Mouse (Mus musculus): ENCODE measurements around the gene Cst11.

GRCm38 (mm10) chr2:148743846-148744407, 27.4 kb downstream of the Cst11 start:
- TF ChIP-seq CTCF (IDR thresholded peaks at IDR 0.05; ENCODE audit: control insufficient read depth, insufficient read depth, low read length) (no peak), POLR2A (IDR thresholded peaks at IDR 0.05; ENCODE audit: borderline replicate concordance, control insufficient read depth, low read depth, low read length) (no peak)
